Mouse (Mus musculus) lung, postnatal 25 days (tissue): ENCODE measurements around the gene Olfr1245.
"Not testable (repeated sequence)": the region's sequence is repeated elsewhere in the genome, so short reads cannot be mapped to it uniquely, and the experiment has no call there.

ENCODE experiments used
- DNase-seq: peaks from one replicate; pipeline ENCODE4 v3.0.0; 2022; ENCODE audit warnings: low spot score

Olfr1245 gene

DNA sequence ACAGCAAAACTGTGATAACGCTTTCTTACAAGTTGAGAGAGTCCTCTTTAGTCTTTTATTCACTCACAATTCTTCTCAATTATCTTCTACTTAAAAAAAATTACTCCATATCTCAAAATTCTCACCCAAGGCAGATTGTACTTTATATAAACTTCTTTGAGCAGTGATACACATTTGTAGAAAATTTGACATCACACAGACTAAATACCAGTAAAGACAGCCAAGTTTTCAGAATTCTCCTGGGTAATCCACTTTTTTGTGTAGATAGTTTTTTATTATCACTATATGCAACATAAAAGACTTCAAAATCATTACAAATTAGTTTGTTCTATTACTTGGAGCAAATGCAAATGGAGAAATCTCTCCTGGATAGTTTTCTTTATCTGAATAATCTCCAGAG is at the start of gene Olfr1245:
Gene Olfr1245, minus strand, starts transcription at position 101 of the 400 bp plus-strand sequence.
- no peak for DNase-seq

DNA sequence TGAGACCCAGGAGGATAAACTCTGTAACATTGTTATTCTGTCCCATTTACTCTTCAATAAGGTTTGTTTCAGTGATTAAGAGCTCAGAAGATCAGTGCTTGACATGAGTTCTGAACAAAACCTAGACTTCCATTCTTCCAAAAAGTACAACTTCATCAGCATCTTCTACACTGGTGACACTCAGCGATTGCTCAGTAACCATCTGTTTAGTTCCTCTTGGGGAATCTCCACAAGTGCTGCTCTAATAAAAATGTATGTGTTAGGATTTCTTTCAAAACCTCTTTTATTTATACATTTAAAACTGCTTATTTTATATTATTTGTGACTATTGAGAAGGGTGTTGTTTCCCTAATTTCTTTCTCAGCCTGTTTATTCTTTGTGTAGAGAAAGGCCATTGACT is 39.9 kb upstream of the Olfr1245 start, which contains the start of gene Olfr1248:
Gene Olfr1248, minus strand, starts transcription at position 101 of the 400 bp plus-strand sequence.
- not testable (repeated sequence) for DNase-seq

DNA sequence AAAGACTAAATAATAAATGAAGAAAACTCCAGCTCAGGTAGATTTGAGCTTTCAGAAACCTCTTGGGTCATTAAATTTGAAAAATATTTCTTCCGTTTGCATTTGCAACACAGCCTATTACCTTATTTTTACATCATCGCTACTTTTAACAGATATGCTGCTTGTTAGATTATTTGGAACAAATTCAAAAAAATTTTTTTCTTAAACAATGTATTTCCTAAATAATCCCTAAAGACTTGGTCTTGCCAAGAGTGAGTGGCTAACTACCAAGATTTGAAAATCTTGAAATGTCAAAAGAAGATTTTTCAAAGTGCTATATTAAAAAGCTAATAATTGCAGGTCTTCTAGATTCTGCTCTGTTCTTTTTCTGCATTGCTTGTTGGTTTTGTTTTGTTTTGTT is 35.8 kb upstream of the Olfr1245 start, which contains the start of gene Olfr1247:
Gene Olfr1247, minus strand, starts transcription at position 101 of the 400 bp plus-strand sequence.
- DNase-seq = no peak

DNA sequence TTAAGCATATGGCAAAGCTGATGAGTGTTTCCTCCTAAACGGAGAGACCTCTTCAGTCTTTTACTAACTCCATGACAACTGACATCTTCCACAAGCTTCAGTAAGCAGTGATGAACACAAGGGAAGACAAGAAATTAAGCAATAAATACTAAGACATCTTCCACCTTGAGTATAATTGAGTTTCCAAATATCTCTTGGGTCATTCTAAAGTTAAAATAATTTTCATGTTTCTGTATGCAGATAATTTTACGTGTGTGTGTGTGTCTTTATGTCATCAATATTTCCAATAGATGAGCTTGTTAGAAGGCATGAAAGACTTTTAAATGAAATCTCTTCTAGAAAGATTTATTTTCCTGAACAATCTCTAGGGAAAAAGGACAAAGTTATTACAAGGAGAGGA is 14.8 kb upstream of the Olfr1245 start, which contains the start of gene Olfr1246:
Gene Olfr1246, minus strand, starts transcription at position 101 of the 400 bp plus-strand sequence.
- no peak for DNase-seq

DNA sequence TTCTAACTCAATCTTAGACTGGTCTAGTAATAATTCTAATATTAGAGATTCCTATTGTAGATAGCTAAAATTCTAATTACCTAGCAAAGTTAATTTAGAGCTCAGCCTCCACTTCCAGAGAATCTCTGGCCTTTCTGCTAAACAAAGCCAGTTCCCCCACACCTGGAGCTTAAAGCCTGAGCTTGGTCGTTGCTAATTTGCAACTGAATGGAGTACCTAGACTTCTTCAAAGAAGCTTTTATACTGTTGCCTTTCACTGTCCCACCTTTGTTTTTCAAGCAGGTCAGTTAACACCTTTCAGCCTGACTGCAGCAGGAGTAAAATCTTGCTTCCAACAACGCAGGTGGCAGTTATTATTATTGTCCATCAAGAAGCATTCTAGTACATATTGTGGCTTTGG is 15.5 kb downstream of the Olfr1245 start:
- DNase-seq = not testable (repeated sequence)

DNA sequence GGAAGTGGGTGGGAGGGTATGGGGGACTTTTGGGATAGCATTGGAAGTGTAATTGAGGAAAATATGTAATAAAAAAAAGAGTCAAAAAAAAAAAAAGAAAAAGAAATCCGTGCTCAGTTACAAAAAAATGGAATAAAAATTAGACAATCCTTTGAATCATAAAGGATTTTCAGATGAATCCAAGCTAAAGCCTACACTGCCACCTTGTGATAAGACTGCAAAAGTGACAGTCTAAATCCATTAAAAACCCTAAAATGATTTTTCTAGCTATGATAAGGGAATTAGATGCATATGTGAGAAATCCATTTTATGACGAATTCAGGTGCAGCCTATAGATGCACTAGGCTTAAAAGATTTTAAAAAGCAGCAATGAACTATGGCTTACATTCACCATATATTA is 33.7 kb downstream of the Olfr1245 start:
- no peak for DNase-seq

DNA sequence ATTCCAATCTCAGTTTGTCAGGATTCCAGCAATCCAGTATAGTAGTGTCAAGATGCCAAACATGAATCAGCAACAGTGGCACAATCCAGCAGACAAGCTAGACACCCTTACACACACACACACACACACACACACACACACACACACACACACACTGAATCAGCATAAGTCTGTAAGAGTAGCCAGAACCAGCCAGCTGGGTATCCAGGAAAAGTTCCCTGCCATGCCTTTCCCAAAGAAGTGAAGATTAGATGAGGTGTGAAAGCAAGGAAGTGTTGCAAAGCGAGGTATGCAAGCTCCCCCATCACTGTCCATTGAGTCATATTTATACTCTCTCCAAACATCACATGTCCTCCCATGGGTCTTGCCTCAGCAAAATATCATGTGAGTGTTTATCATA is 38.3 kb downstream of the Olfr1245 start:
- DNase-seq = no peak

DNA sequence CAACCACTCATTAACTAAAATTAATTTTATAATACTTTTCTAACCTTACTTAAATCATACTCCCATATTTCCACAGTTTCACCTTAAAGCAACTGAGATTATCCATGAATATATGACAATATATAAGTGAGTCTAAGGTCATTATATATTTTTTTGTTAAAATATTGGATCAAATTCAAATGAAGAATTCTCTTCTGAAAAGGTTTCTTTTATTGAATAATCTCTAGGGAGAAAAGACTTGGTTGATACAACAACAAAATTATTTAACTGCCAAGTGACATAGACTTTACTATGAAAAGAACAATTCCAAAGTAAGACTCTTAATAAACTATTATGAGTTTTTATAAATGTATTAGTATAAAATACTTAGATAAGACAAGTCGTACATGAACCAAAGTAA is 46.9 kb downstream of the Olfr1245 start, which contains the start of gene Olfr1243:
Gene Olfr1243, minus strand, starts transcription at position 101 of the 400 bp plus-strand sequence.
- DNase-seq = no peak
